Mouse (Mus musculus): ENCODE data around the gene Arl8b. TPM values are rescaled to one million over a fixed set of nuclear protein-coding genes. Genes with fewer than 3 reads are reported as not detected.
"Not testable (repeated sequence)": the region's sequence is repeated elsewhere in the genome, so short reads cannot be mapped to it uniquely, and the experiment has no call there.

The Arl8b gene
- total and polyA plus RNA-seq, 2 experiments from 2014 or later, result 75.9 to 97.6 TPM

- 0 out of 2 replicates have a peak, but pooled peaks cover 3% of the 10 kb centered on the region for H3K9me3 ChIP-seq (ENCODE audit: low read length)
- ATAC-seq (no peak), DNase-seq (no peak)
- no peak overlapping the region for H3K9ac ChIP-seq
- H3K4me1 ChIP-seq (ENCODE audit: insufficient read depth), result no peaks in the 10 kb centered on the region
- H3K27ac ChIP-seq (ENCODE audit: low read depth, low read length), result no peak overlapping the region
- H3K4me2 ChIP-seq (ENCODE audit: low read depth), result no peak overlapping the region
- no peak overlapping the region for H3K4me3 ChIP-seq (ENCODE audit: low read depth, low read length)
- TF ChIP-seq CTCF (IDR thresholded peaks at IDR 0.05; ENCODE audit: low read depth), result no peak
- H3K36me3 ChIP-seq (ENCODE audit: insufficient read depth), result peaks cover 9% of the 10 kb centered on the region; the same call in 1 of the 2 replicates
- no peaks in the 10 kb centered on the region for H3K27me3 ChIP-seq (ENCODE audit: insufficient read depth, low read length)
- 100% methylated on average over 1 of the region's 1 CpGs for WGBS
Measured at GRCm38 (mm10) chr6:108861226-108861625, 78.3 kb downstream of the Arl8b start.

- ATAC-seq, result no peak
- 95% methylated on average over 2 of the region's 2 CpGs for WGBS
Measured at GRCm38 (mm10) chr6:108862548-108862947, 79.6 kb downstream of the Arl8b start.

DNA sequence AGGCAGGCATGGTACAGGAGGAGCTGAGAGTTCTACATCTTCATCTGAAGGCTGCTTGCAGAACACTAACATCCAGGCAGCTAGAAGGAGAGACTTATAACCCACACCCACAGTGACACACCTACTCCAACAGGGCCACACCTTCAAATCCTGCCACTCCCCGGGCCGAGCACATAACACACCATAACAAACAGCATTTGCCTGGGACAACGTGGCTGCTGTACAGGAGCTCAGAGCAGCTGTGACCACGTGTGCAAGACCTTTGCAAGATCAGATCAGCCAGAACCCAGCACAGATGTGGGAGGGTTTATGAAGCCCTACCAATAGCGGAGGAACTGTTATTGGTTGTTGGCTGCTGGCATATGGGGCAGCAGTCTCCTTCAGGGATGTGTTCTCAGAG is 83.4 kb downstream of the Arl8b start:
- Histone ChIP-seq H3K36me3 (ENCODE audit: insufficient read depth) (no peaks in the 10 kb centered on the region), H3K27ac (ENCODE audit: low read depth, low read length) (no peak overlapping the region), H3K4me1 (ENCODE audit: insufficient read depth) (no peaks in the 10 kb centered on the region), H3K27me3 (ENCODE audit: insufficient read depth, low read length) (no peaks in the 10 kb centered on the region), H3K9ac (no peak overlapping the region), H3K4me2 (ENCODE audit: low read depth) (no peak overlapping the region), H3K9me3 (ENCODE audit: low read length) (0 out of 2 replicates have a peak, but pooled peaks cover 3% of the 10 kb centered on the region), H3K4me3 (ENCODE audit: low read depth, low read length) (no peak overlapping the region)
- ATAC-seq (no peak), DNase-seq (no peak)
- TF ChIP-seq CTCF (IDR thresholded peaks at IDR 0.05; ENCODE audit: low read depth), result no peak
- WGBS, result 83% methylated on average over 5 of the region's 5 CpGs

More at GRCm38 (mm10) chr6:108862548-108862947, 79.6 kb downstream of the Arl8b start:
- Histone ChIP-seq H3K27ac (ENCODE audit: low read depth, low read length) (no peak overlapping the region), H3K4me2 (ENCODE audit: low read depth) (no peak overlapping the region), H3K9me3 (ENCODE audit: low read length) (0 out of 2 replicates have a peak, but pooled peaks cover 3% of the 10 kb centered on the region), H3K9ac (no peak overlapping the region), H3K4me1 (ENCODE audit: insufficient read depth) (no peaks in the 10 kb centered on the region), H3K27me3 (ENCODE audit: insufficient read depth, low read length) (no peaks in the 10 kb centered on the region), H3K36me3 (ENCODE audit: insufficient read depth) (0 out of 2 replicates have a peak, but pooled peaks cover 7% of the 10 kb centered on the region), H3K4me3 (ENCODE audit: low read depth, low read length) (no peak overlapping the region)
- no peak for DNase-seq
- no peak for TF ChIP-seq CTCF (IDR thresholded peaks at IDR 0.05; ENCODE audit: low read depth)

GRCm38 (mm10) chr6:108869031-108869430 is 86.1 kb downstream of the Arl8b start:
- WGBS, result 32% methylated on average over 2 of the region's 2 CpGs
- not testable (repeated sequence) for DNase-seq

GRCm38 (mm10) chr6:108870421-108870820 is 87.5 kb downstream of the Arl8b start:
- DNase-seq (no peak), ATAC-seq (no peak)
- Histone ChIP-seq H3K4me1 (ENCODE audit: insufficient read depth) (no peaks in the 10 kb centered on the region), H3K9me3 (ENCODE audit: low read length) (no peaks in the 10 kb centered on the region), H3K4me2 (ENCODE audit: low read depth) (no peak overlapping the region), H3K4me3 (ENCODE audit: low read depth, low read length) (no peak overlapping the region), H3K36me3 (ENCODE audit: insufficient read depth) (no peaks in the 10 kb centered on the region), H3K27ac (ENCODE audit: low read depth, low read length) (no peak overlapping the region), H3K9ac (no peak overlapping the region), H3K27me3 (ENCODE audit: insufficient read depth, low read length) (no peaks in the 10 kb centered on the region)
- 90% methylated on average over 2 of the region's 2 CpGs for WGBS
- TF ChIP-seq CTCF (IDR thresholded peaks at IDR 0.05; ENCODE audit: low read depth), result no peak

More at GRCm38 (mm10) chr6:108869031-108869430, 86.1 kb downstream of the Arl8b start:
- H3K27ac ChIP-seq (ENCODE audit: low read depth, low read length); H3K4me2 ChIP-seq (ENCODE audit: low read depth); H3K36me3 ChIP-seq (ENCODE audit: insufficient read depth); H3K4me1 ChIP-seq (ENCODE audit: insufficient read depth); H3K9me3 ChIP-seq (ENCODE audit: low read length); H3K4me3 ChIP-seq (ENCODE audit: low read depth, low read length); ATAC-seq; H3K9ac ChIP-seq; H3K27me3 ChIP-seq (ENCODE audit: insufficient read depth, low read length): not testable (repeated sequence)

- H3K27ac ChIP-seq (ENCODE audit: low read depth, low read length), result no peak overlapping the region
- no peaks in the 10 kb centered on the region for H3K27me3 ChIP-seq (ENCODE audit: insufficient read depth, low read length)
- H3K4me2 ChIP-seq (ENCODE audit: low read depth), result no peak overlapping the region
- 0 out of 2 replicates have a peak, but pooled peaks cover 5% of the 10 kb centered on the region for H3K4me1 ChIP-seq (ENCODE audit: insufficient read depth)
- no peak for TF ChIP-seq CTCF (IDR thresholded peaks at IDR 0.05; ENCODE audit: low read depth)
- no peak overlapping the region for H3K9ac ChIP-seq
- H3K4me3 ChIP-seq (ENCODE audit: low read depth, low read length), result no peak overlapping the region
- ATAC-seq (no peak), DNase-seq (no peak)
- H3K36me3 ChIP-seq (ENCODE audit: insufficient read depth), result no peaks in the 10 kb centered on the region
- no peaks in the 10 kb centered on the region for H3K9me3 ChIP-seq (ENCODE audit: low read length)
- WGBS, result 75% methylated on average over 4 of the region's 4 CpGs
Measured at GRCm38 (mm10) chr6:108871251-108871650, 88.4 kb downstream of the Arl8b start.

Other genes starting within 250 kb of the Arl8b start
- gene Bhlhe40, start 122.5 kb upstream of the Arl8b start, total RNA-seq (2014; rRNA removed), result 8.3 and 15.9 TPM in 2 replicates
- gene Bhlhe40, start 122.5 kb upstream of the Arl8b start, polyA plus RNA-seq (2015; fragmentation: Nextera tagmentation; extraction: Ambion mirVana), result 10.2 and 11.1 TPM in 2 replicates
- gene Edem1, start 45.5 kb downstream of the Arl8b start, total RNA-seq (2014; rRNA removed), result 18.9 and 21.1 TPM in 2 replicates
- gene Edem1, start 45.5 kb downstream of the Arl8b start, polyA plus RNA-seq (2015; fragmentation: Nextera tagmentation; extraction: Ambion mirVana), result 3.6 and 4.2 TPM in 2 replicates